Mouse (Mus musculus) mature B cell (primary cell): ENCODE measurements around the gene Pcolce.

Source experiments
- in situ Hi-C: fragments of 300-500 bp; cut with MboI; formaldehyde crosslinking; loops from 2 replicates; pipeline ENCODE4 v1.14.3; 2019

The Pcolce gene

GRCm38 (mm10) chr5:137596601-137597261, 16.9 kb downstream of the Pcolce start:
- in situ Hi-C loops, result no loop called here

DNA sequence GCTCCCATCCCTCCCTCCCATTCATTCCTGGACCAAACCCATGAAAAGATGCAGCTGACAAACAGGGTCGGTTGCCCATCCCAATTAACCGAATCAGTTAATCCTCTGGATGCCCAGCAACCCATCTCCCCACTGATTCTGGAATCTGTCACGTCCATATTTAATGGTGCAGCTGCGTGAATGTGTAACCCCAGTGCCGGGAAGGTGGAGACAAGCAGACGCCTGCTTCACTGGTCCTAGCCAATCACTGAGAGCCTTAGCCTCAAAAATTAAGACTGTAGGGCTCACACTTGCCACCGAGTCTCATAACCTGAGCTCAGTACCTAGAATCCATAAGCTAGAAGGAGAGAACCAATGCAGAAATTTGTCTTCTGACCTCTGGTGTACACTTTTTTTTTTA, 17.7 kb downstream of the Pcolce start:
- in situ Hi-C loops, result no loop called here

DNA sequence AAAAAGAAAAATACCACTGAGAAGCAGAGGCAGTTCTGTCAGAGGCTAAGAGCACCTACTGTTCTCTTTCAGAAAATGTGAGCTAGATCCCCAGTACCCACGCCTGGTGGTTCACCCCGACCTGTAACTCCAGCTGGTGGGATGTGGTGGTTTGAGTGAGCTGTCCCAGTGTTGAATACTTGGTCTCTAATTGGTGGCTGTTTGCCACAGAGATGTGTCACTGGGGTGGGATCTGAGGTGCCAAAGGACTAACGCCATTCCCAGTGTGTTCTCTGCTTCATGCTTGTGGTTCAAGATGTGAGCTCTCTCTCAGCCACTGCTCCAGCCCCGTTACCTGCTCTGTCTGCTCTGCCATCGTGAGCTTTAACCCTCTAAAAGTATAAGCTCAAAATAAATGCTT, 23.1 kb downstream of the Pcolce start:
- in situ Hi-C loops, result no loop called here

- in situ Hi-C loops, result no loop called here
Measured at GRCm38 (mm10) chr5:137584976-137585375, 28.6 kb downstream of the Pcolce start.

GRCm38 (mm10) chr5:137583670-137584169, 29.9 kb downstream of the Pcolce start:
- in situ Hi-C loops, result no loop called here

GRCm38 (mm10) chr5:137582702-137583101, 30.9 kb downstream of the Pcolce start:
- in situ Hi-C loops, result no loop called here

- in situ Hi-C loops, result no loop called here
Measured at GRCm38 (mm10) chr5:137580246-137580645, 33.3 kb downstream of the Pcolce start.

GRCm38 (mm10) chr5:137574470-137574901, 39.1 kb downstream of the Pcolce start:
- in situ Hi-C loops, result no loop called here

DNA sequence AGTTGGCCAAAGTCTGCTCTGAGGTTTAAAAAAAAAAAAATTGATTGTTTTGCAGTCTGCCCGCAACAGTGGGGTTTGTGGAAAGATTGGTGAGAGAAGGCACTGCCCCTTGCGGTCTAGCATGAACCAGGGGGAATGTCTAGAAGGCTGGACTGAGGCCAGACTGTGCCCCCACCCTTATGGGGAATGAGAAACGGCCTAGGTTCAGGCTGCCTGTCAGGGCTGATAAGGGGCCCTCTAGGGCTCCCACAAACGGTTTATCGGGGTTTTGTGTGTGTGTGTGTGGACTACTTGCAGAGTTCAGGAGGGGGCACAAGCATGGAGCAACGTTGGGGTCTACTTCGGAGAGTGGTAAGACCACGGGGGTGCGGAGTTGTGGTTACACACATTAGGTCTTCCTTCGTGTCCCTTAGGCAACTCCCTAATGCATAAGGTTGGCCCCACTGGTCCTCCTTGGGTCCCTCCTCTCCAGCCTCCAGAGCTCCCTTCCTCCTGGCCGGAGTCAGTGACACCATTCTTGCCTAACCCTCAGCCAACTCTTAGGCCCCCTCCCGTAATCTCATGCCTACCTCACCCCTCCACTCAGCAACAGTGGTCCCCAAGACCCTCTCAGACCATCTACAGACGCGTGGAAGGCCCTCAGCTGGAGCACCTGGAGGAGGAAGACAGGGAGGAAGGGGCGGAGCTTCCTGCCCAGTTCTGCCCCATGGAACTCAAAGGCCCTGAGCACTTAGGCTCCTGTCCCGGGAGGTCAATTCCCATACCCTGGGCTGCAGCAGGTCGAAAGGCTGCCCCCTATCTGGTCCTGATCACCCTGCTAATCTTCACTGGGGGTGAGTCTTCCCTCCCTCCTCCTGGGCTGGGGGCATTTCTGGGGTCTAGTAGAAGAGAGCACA, 42.6 kb downstream of the Pcolce start:
- in situ Hi-C loops, result no loop called here

- in situ Hi-C loops, result no loop called here
Measured at GRCm38 (mm10) chr5:137570181-137570580, 43.4 kb downstream of the Pcolce start.

GRCm38 (mm10) chr5:137569665-137570064, 43.9 kb downstream of the Pcolce start, which contains the start of gene Tfr2:
Gene Tfr2, plus strand, starts transcription at chr5:137569840.
- in situ Hi-C loops, result no loop called here

DNA sequence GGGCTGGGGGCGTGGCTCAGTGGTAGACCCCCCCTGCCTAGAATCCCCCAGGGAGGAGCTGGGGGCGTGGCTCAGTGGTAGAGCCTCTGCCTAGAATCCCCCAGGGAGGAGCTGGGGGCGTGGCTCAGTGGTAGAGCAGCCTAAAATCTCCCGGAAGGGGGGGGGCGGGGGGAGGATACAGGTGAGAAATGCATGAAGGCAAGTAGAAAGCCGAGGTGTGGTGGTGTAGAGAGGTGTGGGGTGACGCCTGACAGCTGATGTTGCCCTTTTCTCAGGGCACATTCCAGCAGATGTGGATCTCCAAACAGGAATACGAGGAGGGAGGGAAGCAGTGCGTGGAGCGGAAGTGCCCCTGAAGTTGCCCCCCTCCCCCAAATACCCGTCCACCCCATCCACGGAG, 44.6 kb downstream of the Pcolce start:
- in situ Hi-C loops, result no loop called here

DNA sequence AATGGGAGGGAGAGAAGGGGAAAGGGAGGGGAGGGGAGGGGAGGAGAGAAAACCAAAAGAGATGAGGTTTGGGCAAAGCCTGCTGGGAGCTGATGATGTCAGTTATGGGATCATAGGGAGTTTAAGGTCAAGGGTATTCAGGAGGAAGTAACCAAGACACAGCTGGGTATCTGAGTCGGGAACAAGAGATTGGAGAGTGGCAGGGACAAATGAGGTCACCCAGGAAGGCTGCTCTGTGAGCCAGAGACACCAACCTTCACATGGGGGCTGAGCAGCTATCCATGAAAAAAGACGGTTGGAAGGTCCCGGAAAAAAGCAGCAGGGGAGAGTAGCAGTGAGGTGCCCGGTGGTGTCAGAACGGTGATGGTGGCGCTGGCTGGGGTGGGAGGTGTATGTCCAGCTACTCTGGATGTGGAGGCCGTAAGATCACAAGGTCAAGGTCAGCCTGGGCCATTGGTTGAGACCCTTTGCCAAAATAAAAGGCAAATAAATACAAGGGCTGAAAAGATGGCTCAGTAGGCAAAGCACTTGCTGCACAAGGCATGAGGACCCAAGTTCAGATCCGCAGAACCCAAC, 45.3 kb downstream of the Pcolce start:
- in situ Hi-C loops, result no loop called here

DNA sequence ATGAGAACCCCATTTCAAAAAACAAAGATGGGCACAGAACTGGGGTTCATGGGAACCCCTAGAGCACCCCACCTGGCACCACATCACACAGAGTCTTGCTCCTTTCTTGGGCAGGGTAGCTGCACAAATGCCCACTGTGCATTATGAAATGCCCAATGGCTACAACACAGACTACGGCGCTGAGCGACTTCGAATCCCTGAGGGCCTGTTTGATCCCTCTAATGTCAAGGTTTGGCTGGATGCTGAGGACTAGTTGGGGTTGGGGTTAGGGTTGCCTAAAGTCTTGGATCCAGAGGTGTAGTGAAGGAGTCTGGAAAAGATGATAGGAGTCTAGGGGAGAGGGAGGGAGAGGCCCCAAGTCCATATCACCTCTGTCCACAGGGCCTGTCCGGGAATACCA, 47.2 kb downstream of the Pcolce start:
- in situ Hi-C loops, result no loop called here

DNA sequence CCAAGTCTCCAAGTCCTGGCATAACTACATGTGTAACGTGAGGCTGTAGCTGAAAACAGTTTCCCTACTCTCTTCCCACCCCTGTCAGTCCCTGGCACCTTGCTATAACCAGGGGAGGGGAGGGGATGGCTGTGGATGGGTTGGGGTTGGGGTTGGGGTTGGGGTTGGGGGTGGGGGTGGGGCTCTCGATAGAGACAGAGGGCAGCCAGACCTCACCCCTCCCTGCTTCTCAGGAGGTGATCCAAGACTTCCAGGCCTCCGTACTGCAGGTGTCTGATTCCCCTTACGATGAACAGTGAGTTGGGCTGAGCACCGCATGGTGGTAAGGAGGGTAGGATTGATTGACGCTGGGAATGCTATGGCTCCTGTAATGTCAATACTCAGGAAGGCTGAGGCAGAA, 47.8 kb downstream of the Pcolce start:
- in situ Hi-C loops, result no loop called here

- in situ Hi-C loops, result no loop called here
Measured at GRCm38 (mm10) chr5:137562965-137563364, 50.6 kb downstream of the Pcolce start.

DNA sequence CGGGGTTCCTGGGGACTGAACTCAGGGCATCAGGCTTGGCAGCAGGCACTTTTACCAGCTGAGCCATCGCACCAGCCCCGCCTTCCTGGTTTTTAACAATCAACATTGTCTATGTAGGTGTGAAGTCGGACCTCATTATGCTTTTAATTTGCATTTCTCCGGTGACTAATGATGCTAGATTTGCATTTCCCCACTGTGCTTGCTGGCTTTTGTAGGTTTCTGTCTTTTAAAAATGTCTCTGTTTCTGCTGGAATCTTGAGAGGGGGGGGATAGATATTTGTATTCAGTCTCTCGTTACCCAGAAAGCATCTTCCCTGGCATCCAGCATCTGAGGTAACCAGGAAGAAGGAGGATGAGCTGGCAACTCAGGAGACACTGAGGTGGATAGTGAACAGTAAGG, 52.0 kb downstream of the Pcolce start:
- in situ Hi-C loops, result no loop called here
